Mouse (Mus musculus) liver, adult 2 months (tissue): Measurements from ENCODE around the gene Tead1.
A peak's percentile ranks its signal among the peaks of the same experiment; 100 is the strongest.

Experiments
- CTCF ChIP-seq: fragments of 200-500 bp; IDR thresholded peaks from 2 replicates; pipeline ENCODE4 v1.5.1; 2011; ENCODE audit warnings: low read depth, low read length, control low read depth
- POLR2A ChIP-seq: fragments of 200-500 bp; IDR thresholded peaks from 2 replicates; pipeline ENCODE4 v1.6.1; 2011; ENCODE audit warnings: low read length, control low read depth; ENCODE audit not compliant: insufficient read depth; ENCODE audit errors: extremely low read depth

GRCm38 (mm10) chr7:112855419-112855818 lies 176.3 kb downstream of the Tead1 start:
- 0 out of 2 replicates have a peak, but pooled peaks have one; percentile 1 for TF ChIP-seq CTCF
- TF ChIP-seq POLR2A = no peak
